Mouse (Mus musculus) stomach, embryonic 15.5 days (tissue): ENCODE data around the gene Vps37b. TPM values are rescaled to one million over a fixed set of nuclear protein-coding genes. Genes with fewer than 3 reads are reported as not detected.

ENCODE experiments used
- ATAC-seq: fragments of 200-750 bp; cut with Nextera tagmentation; 2 replicates; pipeline ENCODE4 v1.8.0; 2017; ENCODE audit warnings: low read depth, moderate number of reproducible peaks, moderate TSS enrichment; ENCODE audit not compliant: insufficient read depth, low FRiP score
- H3K27ac ChIP-seq: fragments of 300-500 bp; sonication (generic); 2 replicates; pipeline ENCODE4 v1.5.1; 2015; ENCODE audit warnings: mild to moderate bottlenecking, inconsistent platforms
- H3K27me3 ChIP-seq: fragments of 300-500 bp; sonication (generic); replicated peaks from 2 replicates; pipeline ENCODE4 v1.6.1; 2015; ENCODE audit warnings: inconsistent platforms
- H3K36me3 ChIP-seq: fragments of 300-500 bp; sonication (generic); 2 replicates; pipeline ENCODE4 v1.6.1; 2015; ENCODE audit warnings: inconsistent platforms
- H3K4me1 ChIP-seq: fragments of 300-500 bp; sonication (generic); 2 replicates; pipeline ENCODE4 v1.6.1; 2015; ENCODE audit warnings: inconsistent platforms
- H3K4me2 ChIP-seq: fragments of 300-500 bp; sonication (generic); 2 replicates; pipeline ENCODE4 v1.6.1; 2015; ENCODE audit warnings: mild to moderate bottlenecking, inconsistent platforms
- H3K4me3 ChIP-seq: fragments of 300-500 bp; sonication (generic); replicated peaks from 2 replicates; pipeline ENCODE4 v1.5.1; 2015; ENCODE audit warnings: inconsistent platforms
- H3K9ac ChIP-seq: fragments of 300-500 bp; sonication (generic); 2 replicates; pipeline ENCODE4 v1.6.1; 2015; ENCODE audit warnings: inconsistent platforms
- H3K9me3 ChIP-seq: fragments of 300-500 bp; sonication (generic); 2 replicates; pipeline ENCODE4 v1.6.1; 2016; ENCODE audit warnings: inconsistent platforms
- WGBS: fragments of 180-500 bp; shearing (Covaris S2); methylation state at CpG from one replicate; pipeline ENCODE4 v1.1.7; 2015; 5-methylcytosine and 5-hydroxymethylcytosine counted together
- polyA plus RNA-seq: library from polyadenylated mRNA; unstranded; fragments of >200 nt; fragmentation: Nextera tagmentation; extraction: Ambion mirVana; gene quantifications from 2 replicates; pipeline ENCODE4 v1.2.1, GENCODE M21; 2015

Vps37b gene
- polyA plus RNA-seq, 1 experiment from 2014 or later: 36.2 TPM

DNA sequence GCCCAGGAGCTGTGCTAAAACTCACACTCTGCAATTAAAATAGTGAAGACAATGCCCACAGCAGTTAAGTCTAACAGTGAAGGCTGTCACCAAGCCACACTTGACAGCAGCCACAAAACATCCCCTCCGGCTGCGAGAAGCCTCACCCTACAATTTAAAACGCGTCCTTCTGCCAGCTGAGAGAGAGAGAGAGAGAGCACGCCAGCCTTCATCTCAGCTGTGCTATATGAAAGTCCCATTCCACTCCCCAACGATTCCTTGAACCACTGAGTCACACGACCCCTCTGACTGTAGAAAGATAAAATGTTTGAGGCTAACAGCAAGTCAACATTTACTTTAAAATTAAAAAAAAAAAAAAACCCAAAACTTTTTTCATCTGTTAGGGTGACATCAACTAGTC is 3.4 kb downstream of the Vps37b start:
- no peaks in the 10 kb centered on the region for H3K36me3 ChIP-seq
- H3K27ac ChIP-seq: no peak overlapping the region
- H3K4me3 ChIP-seq: no peak overlapping the region
- H3K4me2 ChIP-seq: 0 out of 2 replicates have a peak overlapping the region, but pooled peaks have one; percentile 2
- peaks cover 52% of the 10 kb centered on the region for H3K4me1 ChIP-seq
- WGBS: 64% methylated on average over 7 of the region's 7 CpGs
- ATAC-seq: no peak
- no peak overlapping the region for H3K9ac ChIP-seq
- no peaks in the 10 kb centered on the region for H3K27me3 ChIP-seq
- no peaks in the 10 kb centered on the region for H3K9me3 ChIP-seq

DNA sequence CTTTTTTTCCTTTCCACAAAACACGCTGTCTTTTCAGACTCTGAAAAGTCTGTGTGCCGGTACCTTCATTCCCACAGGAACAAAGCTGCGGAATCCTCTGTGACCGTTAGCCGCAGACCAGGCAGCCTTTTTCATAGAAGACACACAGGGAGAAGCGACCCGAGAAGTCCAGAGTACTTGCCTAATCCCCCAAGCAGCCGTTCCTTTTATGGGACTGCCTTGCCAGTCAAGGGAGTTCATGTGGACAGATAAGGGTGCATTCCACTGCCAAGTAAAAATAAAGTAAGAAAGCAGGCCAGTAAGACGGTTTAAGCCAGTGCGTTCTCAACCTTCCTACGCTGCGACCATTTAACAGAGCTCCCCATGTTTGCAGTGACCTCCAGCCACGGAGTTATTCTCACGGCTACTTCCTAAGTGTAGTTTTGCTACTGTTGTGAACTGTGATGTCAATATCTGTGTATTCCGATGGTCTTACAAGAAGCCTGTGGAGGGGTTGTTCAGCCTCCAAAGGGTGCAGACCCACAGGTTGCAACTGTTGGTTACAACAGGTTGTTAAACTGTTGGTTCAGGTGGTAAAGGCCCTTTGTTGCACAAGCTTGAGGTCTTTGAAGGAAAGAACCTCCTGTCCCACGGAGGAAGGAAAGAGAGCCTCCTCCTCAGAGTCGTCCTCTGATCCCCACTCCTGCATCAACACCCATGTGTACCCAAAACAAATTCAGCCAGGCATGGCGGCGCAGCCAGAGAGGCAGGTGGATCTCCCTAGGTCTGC is 4.2 kb downstream of the Vps37b start:
- H3K4me3 ChIP-seq: no peak overlapping the region
- no peaks in the 10 kb centered on the region for H3K36me3 ChIP-seq
- H3K4me1 ChIP-seq: peaks cover 56% of the 10 kb centered on the region
- no peak overlapping the region for H3K9ac ChIP-seq
- 63% methylated on average over 19 of the region's 19 CpGs for WGBS
- no peak for ATAC-seq
- H3K27ac ChIP-seq: 0 out of 2 replicates have a peak overlapping the region, but pooled peaks have one; percentile 49
- no peaks in the 10 kb centered on the region for H3K27me3 ChIP-seq
- H3K9me3 ChIP-seq: no peaks in the 10 kb centered on the region
- peak overlapping the region; percentile 2; the same call in 1 of the 2 replicates for H3K4me2 ChIP-seq

- 86% methylated on average over 5 of the region's 5 CpGs for WGBS
- no peak for ATAC-seq
- no peak overlapping the region for H3K27ac ChIP-seq
- no peak overlapping the region for H3K9ac ChIP-seq
- H3K9me3 ChIP-seq: no peaks in the 10 kb centered on the region
- H3K27me3 ChIP-seq: no peaks in the 10 kb centered on the region
- no peaks in the 10 kb centered on the region for H3K36me3 ChIP-seq
- H3K4me1 ChIP-seq: peaks cover 56% of the 10 kb centered on the region
- no peak overlapping the region for H3K4me2 ChIP-seq
- H3K4me3 ChIP-seq: no peak overlapping the region
Observed at GRCm38 (mm10) chr5:124026568-124026967, 5.5 kb downstream of the Vps37b start.

DNA sequence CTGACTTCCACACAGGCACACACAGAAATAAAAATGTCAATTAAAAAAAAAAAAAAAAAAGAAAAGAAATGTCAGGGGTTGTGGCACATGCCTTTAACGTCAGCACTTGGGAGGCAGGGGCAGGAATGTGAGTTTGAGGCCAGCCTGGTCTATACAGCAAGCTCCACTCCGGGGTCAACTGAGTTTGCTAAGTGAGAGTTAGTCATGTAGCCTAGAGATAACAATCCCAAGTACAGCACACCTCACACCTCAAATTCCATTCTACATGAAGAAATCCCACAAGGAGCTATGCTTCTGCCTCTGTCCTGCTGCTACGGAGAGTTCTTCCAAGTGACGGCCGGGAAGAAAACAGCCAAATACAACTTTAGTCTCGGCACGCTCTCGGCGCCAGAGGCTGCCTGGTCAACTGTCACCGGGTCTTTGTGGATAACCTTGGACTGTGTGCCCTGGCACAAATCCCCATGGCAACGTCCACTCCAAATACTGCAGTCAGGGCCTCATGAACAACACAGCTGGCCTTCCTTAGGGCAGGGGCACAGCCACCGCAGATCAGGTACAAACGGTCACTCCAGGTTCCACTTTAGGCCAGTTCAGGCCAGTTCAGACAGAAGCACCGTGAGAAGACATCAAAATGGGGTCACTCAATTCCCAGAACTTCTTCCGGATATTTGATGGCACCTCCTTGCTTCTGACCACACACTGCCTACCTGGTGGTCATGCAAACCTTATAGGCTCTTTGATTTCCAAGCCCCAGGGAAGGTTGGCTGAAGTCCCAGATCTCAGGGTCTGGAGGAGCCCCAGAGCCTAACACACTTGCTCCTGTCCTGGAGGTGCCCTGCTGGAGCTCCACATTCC is 6.3 kb downstream of the Vps37b start:
- Histone ChIP-seq H3K4me3 (no peak overlapping the region), H3K4me2 (no peak overlapping the region), H3K9me3 (no peaks in the 10 kb centered on the region), H3K36me3 (no peaks in the 10 kb centered on the region), H3K4me1 (peaks cover 57% of the 10 kb centered on the region), H3K27me3 (no peaks in the 10 kb centered on the region), H3K27ac (peak overlapping the region; percentile 23; the same call in 1 of the 2 replicates), H3K9ac (no peak overlapping the region)
- 76% methylated on average over 15 of the region's 15 CpGs for WGBS
- no peak for ATAC-seq

DNA sequence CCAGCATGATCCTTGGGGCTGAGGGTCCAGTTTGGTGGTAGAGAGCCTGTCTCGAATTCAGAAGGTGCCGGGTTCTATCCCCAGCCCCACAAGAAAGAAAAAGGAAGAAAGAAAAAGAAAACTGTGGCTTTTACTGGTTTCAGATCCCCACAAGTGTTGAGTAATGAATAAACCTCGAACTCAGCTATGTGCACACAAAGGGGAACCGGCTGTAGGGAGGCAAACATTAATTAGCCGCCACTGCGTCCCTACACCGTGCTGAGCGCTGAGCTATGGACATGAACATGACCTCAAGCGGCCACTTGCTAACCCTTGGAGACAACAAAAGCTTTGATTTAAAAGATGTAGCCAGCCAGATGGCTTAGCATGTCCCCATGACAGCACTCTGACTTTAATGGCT is 6.9 kb downstream of the Vps37b start:
- Histone ChIP-seq H3K9me3 (no peaks in the 10 kb centered on the region), H3K36me3 (no peaks in the 10 kb centered on the region), H3K27me3 (no peaks in the 10 kb centered on the region), H3K4me1 (peaks cover 54% of the 10 kb centered on the region), H3K27ac (no peak overlapping the region), H3K9ac (no peak overlapping the region), H3K4me3 (no peak overlapping the region), H3K4me2 (no peak overlapping the region)
- 63% methylated on average over 9 of the region's 9 CpGs for WGBS
- ATAC-seq: no peak

- Histone ChIP-seq H3K4me1 (peaks cover 54% of the 10 kb centered on the region), H3K4me3 (no peak overlapping the region), H3K27me3 (no peaks in the 10 kb centered on the region), H3K9me3 (no peaks in the 10 kb centered on the region), H3K27ac (no peak overlapping the region), H3K9ac (no peak overlapping the region), H3K36me3 (no peaks in the 10 kb centered on the region), H3K4me2 (no peak overlapping the region)
- WGBS: 76% methylated on average over 6 of the region's 6 CpGs
- ATAC-seq: no peak
Observed at GRCm38 (mm10) chr5:124024677-124025076, 7.4 kb downstream of the Vps37b start.

DNA sequence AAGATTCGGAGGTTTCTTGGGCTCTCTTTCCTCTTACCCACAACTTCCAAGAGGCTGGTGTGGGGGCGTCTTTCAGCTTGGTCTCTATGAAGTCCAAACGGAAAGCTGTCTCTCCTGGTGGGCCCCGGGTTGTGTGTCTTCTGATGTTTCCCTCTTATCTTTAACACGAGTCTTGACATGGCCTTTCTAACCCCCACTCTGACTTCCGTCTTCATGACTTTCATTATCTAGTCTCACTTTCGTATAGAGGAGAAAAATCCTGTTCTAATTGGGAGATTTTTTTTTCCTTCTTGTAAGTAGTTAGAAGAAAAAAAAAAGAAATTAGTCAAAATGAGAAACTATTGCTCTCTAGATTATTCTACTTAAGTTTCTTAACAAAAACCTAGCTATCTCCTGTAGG is 9.7 kb downstream of the Vps37b start:
- WGBS: 60% methylated on average over 7 of the region's 7 CpGs
- Histone ChIP-seq H3K9ac (no peak overlapping the region), H3K36me3 (no peaks in the 10 kb centered on the region), H3K9me3 (no peaks in the 10 kb centered on the region), H3K4me1 (peaks cover 48% of the 10 kb centered on the region), H3K27me3 (no peaks in the 10 kb centered on the region), H3K4me3 (no peak overlapping the region), H3K4me2 (no peak overlapping the region), H3K27ac (no peak overlapping the region)
- ATAC-seq: no peak

DNA sequence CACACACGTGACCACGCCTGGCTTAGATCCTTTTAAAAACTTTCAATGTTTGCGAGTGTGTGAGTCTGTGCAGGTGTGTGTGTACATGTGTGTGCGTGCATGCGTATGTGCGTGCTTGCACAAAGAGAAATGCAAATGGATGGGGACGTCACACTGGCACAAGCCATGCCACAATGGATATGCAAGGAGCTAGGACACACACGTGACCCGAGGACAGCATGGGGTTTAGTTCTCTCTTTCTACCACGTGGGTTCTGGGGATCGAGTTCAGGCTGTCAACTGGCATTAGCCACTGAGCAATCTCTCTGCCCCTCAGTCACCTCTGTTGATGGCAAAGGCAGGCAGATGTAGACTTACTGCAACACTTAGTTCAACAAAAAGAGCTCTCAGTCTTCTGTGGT is 10.4 kb downstream of the Vps37b start:
- 85% methylated on average over 11 of the region's 11 CpGs for WGBS
- H3K4me3 ChIP-seq: no peak overlapping the region
- no peaks in the 10 kb centered on the region for H3K9me3 ChIP-seq
- no peak for ATAC-seq
- H3K9ac ChIP-seq: no peak overlapping the region
- H3K36me3 ChIP-seq: no peaks in the 10 kb centered on the region
- no peak overlapping the region for H3K27ac ChIP-seq
- no peak overlapping the region for H3K4me2 ChIP-seq
- H3K4me1 ChIP-seq: peaks cover 52% of the 10 kb centered on the region
- H3K27me3 ChIP-seq: no peaks in the 10 kb centered on the region

DNA sequence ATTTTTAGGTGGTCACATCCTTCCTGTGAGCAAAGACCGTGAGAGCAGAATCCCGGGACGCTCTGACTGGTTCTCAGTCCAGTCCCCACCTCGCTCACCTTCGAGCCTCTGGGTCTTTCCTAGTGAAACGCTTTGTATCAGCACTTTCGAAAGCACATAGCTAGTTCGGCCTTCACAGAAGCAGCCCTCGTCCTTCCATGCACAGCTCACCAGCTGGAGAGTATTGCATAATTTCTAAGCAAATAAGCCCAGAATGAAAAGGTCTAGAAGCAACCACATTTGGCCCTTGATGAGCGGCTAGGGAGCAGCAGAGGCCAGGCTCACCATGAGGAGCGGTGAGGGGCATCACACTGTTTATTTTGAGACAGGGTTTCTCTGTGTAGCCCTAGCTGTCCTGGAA is 10.9 kb downstream of the Vps37b start:
- peaks cover 55% of the 10 kb centered on the region for H3K4me1 ChIP-seq
- H3K36me3 ChIP-seq: no peaks in the 10 kb centered on the region
- ATAC-seq: no peak
- H3K9ac ChIP-seq: no peak overlapping the region
- WGBS: 82% methylated on average over 11 of the region's 11 CpGs
- H3K4me2 ChIP-seq: no peak overlapping the region
- H3K4me3 ChIP-seq: no peak overlapping the region
- H3K27ac ChIP-seq: peak overlapping the region; percentile 21; the same call in 1 of the 2 replicates
- no peaks in the 10 kb centered on the region for H3K9me3 ChIP-seq
- H3K27me3 ChIP-seq: no peaks in the 10 kb centered on the region

DNA sequence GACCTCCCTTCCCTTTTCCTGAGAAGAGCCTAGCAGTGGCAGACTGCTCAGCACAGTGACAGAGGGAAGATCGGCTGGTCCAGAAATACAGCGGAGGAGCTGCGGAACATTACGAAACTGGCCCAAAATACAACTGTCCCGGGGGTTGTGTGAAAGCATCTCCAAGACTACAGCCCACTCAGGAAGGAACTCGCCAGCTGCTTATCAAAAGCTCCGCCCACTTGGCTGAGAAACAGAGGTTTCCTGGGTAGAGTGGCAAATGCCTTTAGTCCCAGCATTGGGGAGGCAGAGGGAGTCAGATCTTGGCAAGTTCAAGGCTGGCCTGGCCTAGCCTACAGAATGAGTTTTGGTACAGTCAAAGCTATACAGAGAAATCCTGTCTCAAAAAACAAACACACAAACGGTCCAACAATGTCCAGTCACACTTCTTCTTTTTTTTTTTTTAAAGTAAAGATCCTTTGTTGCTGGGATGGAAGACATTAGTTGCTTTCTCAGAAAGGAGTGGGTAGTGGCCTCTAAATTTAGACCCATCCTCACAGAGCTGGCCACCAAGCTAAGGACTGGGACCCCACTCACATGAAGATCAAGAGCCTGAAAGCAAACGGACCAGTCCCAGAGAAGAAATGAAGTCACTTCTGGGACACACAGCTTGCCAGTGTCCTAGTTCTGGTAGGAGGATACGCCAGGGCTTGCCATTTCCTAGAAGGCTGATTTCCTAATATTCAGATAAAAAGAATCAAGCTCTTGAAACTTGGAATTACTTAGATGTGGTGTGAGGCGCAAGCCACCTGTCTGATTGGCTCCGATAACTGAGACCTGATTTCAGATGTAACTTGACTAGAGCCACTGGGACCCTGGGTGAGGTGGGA is 12.5 kb downstream of the Vps37b start:
- 63% methylated on average over 12 of the region's 12 CpGs for WGBS
- Histone ChIP-seq H3K4me3 (no peak overlapping the region), H3K9ac (no peak overlapping the region), H3K4me2 (no peak overlapping the region), H3K27ac (no peak overlapping the region), H3K27me3 (no peaks in the 10 kb centered on the region), H3K9me3 (no peaks in the 10 kb centered on the region), H3K36me3 (no peaks in the 10 kb centered on the region), H3K4me1 (peaks cover 50% of the 10 kb centered on the region)
- ATAC-seq: no peak

DNA sequence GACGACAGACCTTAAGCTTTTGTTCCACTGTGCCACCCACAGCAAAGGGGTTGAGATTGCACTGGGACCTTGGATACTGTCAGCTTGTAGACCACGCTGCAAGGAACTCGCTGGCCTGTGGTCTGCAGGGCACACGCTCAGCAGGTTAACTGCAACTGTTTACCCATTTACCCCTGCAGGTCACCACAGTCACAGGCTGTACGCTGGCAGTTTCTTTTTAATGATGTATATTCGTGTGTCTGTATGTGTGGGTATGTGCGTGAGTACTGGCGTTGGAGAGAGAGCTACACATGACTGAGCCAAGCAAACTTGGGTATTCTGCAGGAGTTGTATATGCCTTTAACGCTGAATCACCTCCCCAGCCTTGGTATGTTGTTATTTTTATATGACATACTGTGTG is 13.4 kb downstream of the Vps37b start:
- Histone ChIP-seq H3K27me3 (no peaks in the 10 kb centered on the region), H3K9ac (no peak overlapping the region), H3K27ac (no peak overlapping the region), H3K4me1 (peaks cover 59% of the 10 kb centered on the region), H3K4me2 (no peak overlapping the region), H3K9me3 (no peaks in the 10 kb centered on the region), H3K4me3 (no peak overlapping the region), H3K36me3 (no peaks in the 10 kb centered on the region)
- ATAC-seq: no peak
- 81% methylated on average over 9 of the region's 9 CpGs for WGBS
